Mouse (Mus musculus) 416B (cell line): Measurements from ENCODE around the gene Aup1.

Experiments used
- DNase-seq: peaks from one replicate; pipeline ENCODE4 v3.0.0; 2011; ENCODE audit warnings: low read depth

Gene Aup1

GRCm38 (mm10) chr6:83031111-83031510 is 23.2 kb upstream of the Aup1 start:
- no peak for DNase-seq

GRCm38 (mm10) chr6:83031921-83032590 is 22.3 kb upstream of the Aup1 start:
- DNase-seq = no peak

- DNase-seq = peak; percentile 41
Measured at GRCm38 (mm10) chr6:83032769-83033191, 21.5 kb upstream of the Aup1 start.

DNA sequence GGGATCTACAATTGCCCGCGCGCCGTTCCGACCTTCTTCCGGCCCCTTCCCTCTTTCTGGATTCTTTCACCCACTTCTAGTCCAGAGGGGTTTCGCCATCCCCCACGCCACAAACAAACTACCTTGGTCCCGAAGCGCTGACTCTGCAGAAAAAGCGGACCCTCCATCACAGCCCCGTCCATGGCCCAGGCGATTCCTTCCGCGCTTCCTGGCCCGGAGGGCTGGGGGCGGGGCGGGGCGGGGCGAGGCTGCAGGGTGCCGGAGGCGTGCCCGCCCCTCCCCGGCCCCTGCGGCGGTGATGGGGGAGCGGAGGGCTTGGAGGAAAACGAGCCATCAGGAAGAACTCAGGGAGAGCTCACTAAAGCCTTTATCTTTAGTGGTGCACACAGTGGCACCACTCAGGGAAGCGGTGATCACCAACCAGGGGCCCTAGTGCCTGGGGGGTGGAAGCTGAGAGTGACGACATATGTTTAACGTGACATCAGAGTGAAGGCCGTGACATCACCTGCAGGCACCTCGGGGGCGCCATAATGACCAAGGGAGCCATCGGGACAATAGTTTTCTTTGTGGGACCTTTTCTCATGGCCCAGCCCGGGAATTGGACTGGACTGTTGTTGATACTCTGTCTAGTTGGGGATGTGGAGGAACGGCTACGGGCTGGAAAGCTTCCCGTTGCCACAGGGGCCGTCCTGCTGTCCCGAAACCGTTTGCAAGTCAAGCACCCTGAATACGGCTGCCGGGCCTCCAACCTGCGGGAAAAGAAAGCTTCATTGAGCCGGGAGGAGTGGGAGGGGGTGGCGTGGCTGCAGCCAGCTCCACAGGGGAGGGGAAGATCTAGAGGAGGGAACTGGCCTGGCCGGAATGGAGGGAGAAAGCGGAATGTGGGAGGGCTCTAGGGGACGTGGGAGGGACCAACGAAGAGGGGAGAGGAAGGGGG is 20.8 kb upstream of the Aup1 start, which contains the start of the genes Dok1 and Loxl3:
Dok1 (minus strand) TSS at position 223 of the 937 bp plus-strand sequence.
Loxl3 (plus strand) TSS at position 925 of the 937 bp plus-strand sequence.
- DNase-seq = peak; percentile 70

- DNase-seq = no peak
Measured at GRCm38 (mm10) chr6:83034463-83035055, 19.8 kb upstream of the Aup1 start.

DNA sequence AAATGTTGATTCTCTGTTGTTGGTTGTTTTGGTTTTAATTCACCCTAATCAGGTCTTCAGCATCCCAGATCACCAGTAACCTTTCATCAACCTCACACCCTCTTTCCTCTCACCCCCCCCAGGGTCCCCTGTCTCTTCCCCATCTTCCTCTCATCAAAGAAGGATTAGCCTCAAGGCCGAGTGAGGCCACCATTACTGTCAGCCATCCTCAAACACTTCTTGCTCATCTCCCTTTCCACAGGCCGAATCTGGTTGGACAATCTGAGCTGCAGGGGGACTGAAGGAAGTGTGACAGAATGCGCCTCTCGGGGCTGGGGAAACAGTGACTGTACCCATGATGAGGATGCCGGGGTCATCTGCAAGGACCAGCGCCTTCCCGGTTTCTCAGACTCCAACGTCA is 17.1 kb upstream of the Aup1 start:
- no peak for DNase-seq

DNA sequence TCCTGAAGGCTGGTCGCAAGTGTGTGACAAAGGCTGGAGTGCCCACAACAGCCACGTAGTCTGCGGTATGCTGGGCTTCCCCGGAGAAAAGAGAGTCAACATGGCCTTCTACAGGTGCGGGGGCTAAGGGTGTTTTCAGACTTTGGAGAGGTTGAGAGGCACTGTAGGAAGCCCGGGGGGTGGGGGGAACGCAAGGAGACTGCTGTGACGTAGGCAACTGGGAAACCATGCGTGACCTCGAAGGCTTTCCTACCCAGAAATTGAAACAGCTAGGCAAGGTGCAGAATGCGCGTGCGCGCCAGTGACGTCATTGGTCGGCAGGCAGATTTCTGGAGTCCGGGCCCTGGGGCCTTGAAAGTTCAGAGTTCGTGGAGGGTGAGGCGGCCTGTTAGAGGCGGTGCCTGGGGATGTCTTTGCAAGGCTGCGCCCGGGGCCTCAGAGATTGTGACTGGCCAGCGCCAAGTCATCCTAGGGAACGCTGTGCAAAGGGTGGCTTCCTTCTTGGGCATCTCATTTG is 15.8 kb upstream of the Aup1 start:
- no peak for DNase-seq

DNA sequence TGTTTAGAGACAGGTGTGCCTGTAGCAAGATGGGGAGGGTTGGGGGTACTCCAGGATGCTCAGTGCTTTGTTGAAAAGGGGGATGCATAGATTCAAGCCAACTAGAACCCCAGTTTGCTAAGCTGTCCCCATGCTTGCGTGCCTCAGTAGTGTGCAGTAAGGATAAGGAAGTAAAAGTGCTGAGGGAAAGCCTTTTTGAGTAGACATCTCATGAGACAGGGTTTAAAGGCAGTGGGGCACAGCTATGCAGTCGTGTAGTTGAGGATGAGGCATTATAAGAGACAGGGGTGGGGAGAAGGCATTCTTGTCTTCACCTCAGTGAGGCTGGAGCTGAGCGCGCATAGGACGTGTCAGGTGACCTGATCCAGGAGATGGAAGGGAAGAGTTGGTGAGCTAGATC is 13.7 kb upstream of the Aup1 start:
- no peak for DNase-seq

- DNase-seq = no peak
Measured at GRCm38 (mm10) chr6:83043561-83043960, 10.8 kb upstream of the Aup1 start.

DNA sequence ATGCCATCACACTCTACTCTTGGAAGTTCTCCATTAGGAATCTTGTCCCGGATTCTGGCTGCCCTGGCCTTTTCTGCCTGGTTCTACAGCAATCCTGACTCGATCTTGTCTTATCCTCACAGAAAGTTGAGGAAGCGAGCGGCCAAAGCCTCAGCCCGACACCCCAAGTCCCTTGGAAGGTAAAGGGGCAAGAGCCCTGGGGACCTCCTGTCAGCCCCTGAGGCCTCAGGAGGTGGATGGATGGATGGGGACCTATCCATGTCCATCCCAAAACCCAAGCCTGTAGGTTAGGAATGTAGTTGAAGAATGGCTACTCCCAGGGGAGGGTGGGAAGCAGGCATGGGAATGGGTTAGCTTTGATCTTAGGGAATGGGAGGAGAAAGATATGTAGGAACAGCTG is 10.3 kb upstream of the Aup1 start:
- DNase-seq = no peak

DNA sequence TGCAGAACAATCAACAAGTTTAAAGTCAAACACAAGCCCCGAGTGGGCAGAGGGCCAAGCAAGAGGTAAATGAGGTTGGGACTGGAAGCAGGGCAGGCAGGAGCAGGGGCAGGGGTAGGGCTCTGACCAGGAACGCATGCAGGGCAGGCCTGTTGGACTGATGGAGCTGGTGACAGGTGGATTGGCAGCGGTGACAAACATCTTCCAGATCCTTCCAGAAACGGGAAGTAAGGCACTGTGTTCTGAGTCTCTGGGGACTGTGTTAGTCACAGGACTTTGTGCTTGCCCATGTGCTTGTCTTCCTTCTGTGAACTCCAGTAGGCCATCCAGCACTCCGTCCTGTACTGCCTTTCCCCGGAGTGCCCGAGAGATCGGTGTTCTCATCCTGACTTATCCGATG is 9.6 kb upstream of the Aup1 start:
- DNase-seq = peak; percentile 49

DNA sequence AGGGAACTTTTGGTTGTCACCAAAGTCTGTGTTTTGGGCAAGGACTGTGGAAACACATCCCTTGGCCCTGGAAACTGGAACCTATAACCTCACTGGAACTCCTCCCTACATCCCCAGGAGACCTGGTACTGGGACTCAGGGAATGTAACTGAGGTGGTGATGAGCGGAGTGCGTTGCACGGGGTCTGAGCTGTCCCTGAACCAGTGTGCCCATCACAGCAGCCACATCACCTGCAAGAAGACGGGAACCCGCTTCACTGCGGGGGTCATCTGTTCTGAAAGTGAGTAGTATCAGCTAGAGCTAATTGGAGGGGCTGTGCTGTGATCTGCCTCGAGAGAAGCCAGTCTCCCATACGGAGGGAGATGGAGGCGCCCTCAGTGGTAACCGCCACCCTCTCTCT is 5.0 kb upstream of the Aup1 start:
- no peak for DNase-seq

GRCm38 (mm10) chr6:83053136-83053960 is 973 bp upstream of the Aup1 start:
- peak; percentile 67 for DNase-seq

DNA sequence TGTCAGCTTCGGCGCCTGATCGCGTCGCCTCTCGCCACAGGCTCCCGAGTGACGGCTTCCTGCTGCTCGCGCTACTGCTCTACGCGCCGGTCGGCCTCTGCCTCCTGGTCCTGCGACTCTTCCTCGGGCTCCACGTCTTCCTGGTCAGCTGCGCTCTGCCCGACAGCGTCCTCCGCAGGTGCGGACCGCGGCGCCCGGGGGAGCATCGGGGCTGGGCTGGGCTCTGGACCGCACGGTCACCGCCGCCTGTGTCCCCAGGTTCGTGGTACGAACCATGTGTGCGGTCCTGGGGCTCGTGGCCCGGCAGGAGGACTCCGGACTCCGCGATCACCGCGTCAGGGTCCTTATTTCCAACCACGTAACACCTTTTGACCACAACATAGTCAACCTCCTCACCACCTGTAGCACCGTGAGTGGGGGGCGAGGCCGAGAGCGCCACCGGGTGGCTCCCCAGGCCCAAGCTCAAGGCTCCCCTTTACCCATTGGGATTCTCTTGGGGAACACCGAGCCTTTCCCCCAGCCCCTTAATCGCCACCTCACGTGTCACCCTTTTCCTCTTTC is 630 bp downstream of the Aup1 start, which contains the start of gene Htra2:
Htra2 (minus strand) TSS at position 403 of the 561 bp plus-strand sequence.
- peak; percentile 43 for DNase-seq

- peak; percentile 36 for DNase-seq
Measured at GRCm38 (mm10) chr6:83057790-83058189, 3.5 kb downstream of the Aup1 start, which contains the start of gene Dqx1. TSS of gene Dqx1 (plus strand) at chr6:83057844.

DNA sequence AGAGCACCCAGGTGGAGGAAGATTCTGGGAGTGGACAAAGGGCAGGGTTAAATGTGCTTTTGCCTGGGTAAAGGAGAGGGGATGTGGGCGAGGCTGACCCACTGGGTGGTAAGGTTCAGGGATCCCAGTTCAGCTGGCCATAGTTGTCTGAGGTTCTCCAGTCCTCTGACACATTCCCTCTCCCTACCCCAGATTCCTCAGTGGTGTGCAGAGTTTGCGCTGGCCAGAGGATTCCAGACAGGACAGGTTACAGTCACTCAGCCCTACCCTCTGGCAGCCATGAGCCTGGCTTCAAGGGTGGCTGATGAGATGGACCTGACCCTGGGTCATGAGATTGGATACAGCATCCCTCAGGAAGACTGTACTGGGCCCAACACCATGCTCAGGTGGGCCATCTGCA is 4.4 kb downstream of the Aup1 start:
- DNase-seq = no peak

DNA sequence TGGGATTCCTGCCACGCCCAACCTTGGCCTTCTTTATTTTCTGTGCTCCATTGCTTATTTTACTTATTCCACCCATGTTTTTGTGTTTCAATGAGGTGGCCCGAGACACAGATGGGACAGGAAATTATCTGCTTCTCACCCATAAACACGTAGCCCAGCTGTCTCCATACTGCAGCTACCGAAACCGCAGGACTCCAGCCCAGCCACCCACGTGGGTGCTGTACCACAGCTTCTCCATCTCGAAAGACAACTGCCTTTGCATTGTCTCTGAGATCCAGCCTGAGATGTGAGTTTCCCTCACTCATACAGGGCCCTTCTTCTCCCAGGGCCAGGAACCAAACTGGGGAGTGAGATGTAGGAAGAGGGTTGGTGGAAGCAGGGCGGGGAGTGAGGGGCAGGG is 11.7 kb downstream of the Aup1 start:
- no peak for DNase-seq

DNA sequence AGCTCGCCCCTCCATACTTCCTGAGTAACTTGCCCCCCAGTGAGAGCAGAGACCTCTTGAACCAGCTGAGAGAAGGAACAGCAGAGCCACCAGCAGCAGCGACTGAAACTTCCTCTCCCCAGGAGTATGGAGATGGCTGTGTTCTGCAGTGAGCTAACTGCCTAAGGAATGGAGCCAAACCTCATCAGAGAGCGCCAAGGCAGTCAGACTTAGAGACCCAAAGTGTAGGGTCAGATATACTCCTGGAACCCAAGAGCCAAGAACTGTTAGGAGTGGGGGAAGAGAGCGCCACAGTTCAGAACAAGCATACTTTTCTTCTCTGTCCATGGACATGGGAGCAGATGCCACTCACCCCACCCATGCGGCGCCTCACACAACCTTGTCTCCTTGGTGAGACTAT is 12.1 kb downstream of the Aup1 start:
- DNase-seq = no peak

DNA sequence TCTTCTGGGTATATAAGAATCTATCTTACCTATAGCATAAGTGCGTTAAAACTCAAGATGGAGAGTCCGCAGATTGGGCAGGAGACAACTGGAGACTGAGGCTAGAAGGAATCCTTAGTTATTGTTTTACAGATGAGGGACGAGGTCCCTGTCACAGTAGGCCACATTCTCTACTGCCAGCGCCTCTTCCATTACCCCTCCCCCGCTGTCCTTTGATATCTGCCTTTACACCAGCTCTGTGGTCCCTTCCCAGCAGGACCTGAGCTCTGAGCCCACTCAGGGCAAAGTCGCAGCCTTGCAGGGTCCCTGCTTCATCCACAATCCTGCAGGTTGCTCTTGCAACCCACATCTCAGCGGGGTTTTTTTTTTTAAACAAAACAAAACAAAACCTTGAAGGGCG is 13.9 kb downstream of the Aup1 start:
- no peak for DNase-seq

- no peak for DNase-seq
Measured at GRCm38 (mm10) chr6:83068706-83069487, 14.6 kb downstream of the Aup1 start.
